Mouse (Mus musculus) hindbrain, embryonic 10.5 days (tissue): ENCODE measurements around the gene Mdm2. TPM values are rescaled to one million over a fixed set of nuclear protein-coding genes. Genes with fewer than 3 reads are reported as not detected.
"Not testable (repeated sequence)": the region's sequence is repeated elsewhere in the genome, so short reads cannot be mapped to it uniquely, and the experiment has no call there.

Experiments used
- DNase-seq: peaks from one replicate; pipeline ENCODE4 v3.0.0-alpha.2; 2017; ENCODE audit warnings: low spot score
- H3K27ac ChIP-seq: fragments of 300-500 bp; sonication (generic); 2 replicates; pipeline ENCODE4 v1.5.1; 2016; ENCODE audit warnings: mild to moderate bottlenecking, moderate library complexity
- H3K27me3 ChIP-seq: fragments of 300-500 bp; sonication (generic); 2 replicates; pipeline ENCODE4 v1.6.1; 2016; ENCODE audit warnings: mild to moderate bottlenecking; ENCODE audit not compliant: poor library complexity, insufficient read depth, severe bottlenecking
- H3K36me3 ChIP-seq: fragments of 300-500 bp; sonication (generic); 2 replicates; pipeline ENCODE4 v1.6.1; 2016; ENCODE audit warnings: mild to moderate bottlenecking, moderate library complexity
- H3K4me1 ChIP-seq: fragments of 300-500 bp; sonication (generic); replicated peaks from 2 replicates; pipeline ENCODE4 v1.6.1; 2016; ENCODE audit warnings: mild to moderate bottlenecking
- H3K4me3 ChIP-seq: fragments of 300-500 bp; sonication (generic); 2 replicates; pipeline ENCODE4 v1.5.1; 2016; ENCODE audit warnings: mild to moderate bottlenecking, moderate library complexity
- H3K9me3 ChIP-seq: fragments of 300-500 bp; sonication (generic); 2 replicates; pipeline ENCODE4 v1.6.1; 2016; ENCODE audit warnings: mild to moderate bottlenecking, moderate library complexity
- WGBS: fragments of 180-500 bp; shearing (Covaris S2); methylation state at CpG from one replicate; pipeline ENCODE4 v1.1.7; 2016; 5-methylcytosine and 5-hydroxymethylcytosine counted together
- polyA plus RNA-seq: library from polyadenylated mRNA; unstranded; fragments of >200 nt; fragmentation: Nextera tagmentation; extraction: Ambion mirVana; gene quantifications from 2 replicates; pipeline ENCODE4 v1.2.1, GENCODE M21; 2016

Gene Mdm2
- polyA plus RNA-seq, 1 experiment from 2014 or later = 67.5 TPM

- H3K4me3 ChIP-seq = no peak overlapping the region
- 90% methylated on average over 9 of the region's 9 CpGs for WGBS
- DNase-seq = no peak
- H3K27me3 ChIP-seq = no peaks in the 10 kb centered on the region
- H3K36me3 ChIP-seq = peaks cover 21% of the 10 kb centered on the region
- H3K4me1 ChIP-seq = peaks cover 26% of the 10 kb centered on the region
- no peaks in the 10 kb centered on the region for H3K9me3 ChIP-seq
- no peak overlapping the region for H3K27ac ChIP-seq
Measured at GRCm38 (mm10) chr10:117712191-117712754, 1.7 kb upstream of the Mdm2 start.

GRCm38 (mm10) chr10:117711408-117711807, 850 bp upstream of the Mdm2 start:
- H3K4me3 ChIP-seq = peak overlapping the region; percentile 80
- no peaks in the 10 kb centered on the region for H3K27me3 ChIP-seq
- H3K9me3 ChIP-seq = no peaks in the 10 kb centered on the region
- no peak for DNase-seq
- H3K36me3 ChIP-seq = peaks cover 30% of the 10 kb centered on the region
- H3K27ac ChIP-seq = peak overlapping the region; percentile 97; the same call in 1 of the 2 replicates
- WGBS = 69% methylated on average over 5 of the region's 5 CpGs
- H3K4me1 ChIP-seq = peaks cover 21% of the 10 kb centered on the region

- Histone ChIP-seq H3K27me3 (no peaks in the 10 kb centered on the region), H3K27ac (peak overlapping the region; percentile 97), H3K4me1 (peaks cover 17% of the 10 kb centered on the region), H3K4me3 (peak overlapping the region; percentile 80), H3K9me3 (no peaks in the 10 kb centered on the region), H3K36me3 (peaks cover 43% of the 10 kb centered on the region)
- WGBS = under 1% methylated on average over 67 of the region's 71 CpGs
- peak; percentile 88 for DNase-seq
Measured at GRCm38 (mm10) chr10:117709930-117710603, 491 bp downstream of the Mdm2 start.

- no peaks in the 10 kb centered on the region for H3K27me3 ChIP-seq
- H3K36me3 ChIP-seq = peaks cover 50% of the 10 kb centered on the region
- no peaks in the 10 kb centered on the region for H3K9me3 ChIP-seq
- no peak for DNase-seq
- H3K27ac ChIP-seq = peak overlapping the region; percentile 97
- peak overlapping the region; percentile 80 for H3K4me3 ChIP-seq
- 63% methylated on average over 12 of the region's 12 CpGs for WGBS
- peaks cover 17% of the 10 kb centered on the region for H3K4me1 ChIP-seq
Measured at GRCm38 (mm10) chr10:117709326-117709830, 1.2 kb downstream of the Mdm2 start.

GRCm38 (mm10) chr10:117708856-117709255, 1.7 kb downstream of the Mdm2 start:
- Histone ChIP-seq H3K4me3 (peak overlapping the region; percentile 80), H3K36me3 (peaks cover 55% of the 10 kb centered on the region)
- 88% methylated on average over 9 of the region's 9 CpGs for WGBS

GRCm38 (mm10) chr10:117708376-117708775, 2.2 kb downstream of the Mdm2 start:
- H3K9me3 ChIP-seq = no peaks in the 10 kb centered on the region
- DNase-seq = no peak
- peaks cover 60% of the 10 kb centered on the region for H3K36me3 ChIP-seq
- no peaks in the 10 kb centered on the region for H3K27me3 ChIP-seq
- WGBS = 95% methylated on average over 2 of the region's 2 CpGs
- H3K4me1 ChIP-seq = peaks cover 17% of the 10 kb centered on the region
- no peak overlapping the region for H3K27ac ChIP-seq
- H3K4me3 ChIP-seq = no peak overlapping the region

More at GRCm38 (mm10) chr10:117708856-117709255, 1.7 kb downstream of the Mdm2 start:
- Histone ChIP-seq H3K4me1 (peaks cover 17% of the 10 kb centered on the region), H3K9me3 (no peaks in the 10 kb centered on the region), H3K27me3 (no peaks in the 10 kb centered on the region), H3K27ac (no peak overlapping the region)
- no peak for DNase-seq

- WGBS = 95% methylated on average over 2 of the region's 2 CpGs
- no peaks in the 10 kb centered on the region for H3K27me3 ChIP-seq
- H3K36me3 ChIP-seq = peaks cover 71% of the 10 kb centered on the region
- peaks cover 17% of the 10 kb centered on the region for H3K4me1 ChIP-seq
- H3K9me3 ChIP-seq = no peaks in the 10 kb centered on the region
- no peak overlapping the region for H3K4me3 ChIP-seq
- H3K27ac ChIP-seq = no peak overlapping the region
- no peak for DNase-seq
Measured at GRCm38 (mm10) chr10:117707114-117707838, 3.3 kb downstream of the Mdm2 start.

- Histone ChIP-seq H3K27ac (no peak overlapping the region), H3K36me3 (peaks cover 79% of the 10 kb centered on the region), H3K4me1 (peaks cover 14% of the 10 kb centered on the region), H3K9me3 (no peaks in the 10 kb centered on the region), H3K4me3 (no peak overlapping the region), H3K27me3 (no peaks in the 10 kb centered on the region)
- DNase-seq = no peak
- WGBS = 92% methylated on average over 6 of the region's 6 CpGs
Measured at GRCm38 (mm10) chr10:117706440-117706839, 4.1 kb downstream of the Mdm2 start.

- DNase-seq = no peak
- Histone ChIP-seq H3K4me3 (no peak overlapping the region), H3K36me3 (peaks cover 86% of the 10 kb centered on the region)
Measured at GRCm38 (mm10) chr10:117705806-117706205, 4.8 kb downstream of the Mdm2 start.

GRCm38 (mm10) chr10:117704964-117705335, 5.6 kb downstream of the Mdm2 start:
- DNase-seq = no peak
- Histone ChIP-seq H3K36me3 (peaks cover 94% of the 10 kb centered on the region), H3K27ac (no peak overlapping the region), H3K27me3 (no peaks in the 10 kb centered on the region), H3K4me3 (no peak overlapping the region), H3K9me3 (no peaks in the 10 kb centered on the region), H3K4me1 (peaks cover 10% of the 10 kb centered on the region)
- WGBS = 98% methylated on average over 6 of the region's 6 CpGs

More at GRCm38 (mm10) chr10:117705806-117706205, 4.8 kb downstream of the Mdm2 start:
- Histone ChIP-seq H3K9me3 (no peaks in the 10 kb centered on the region), H3K27me3 (no peaks in the 10 kb centered on the region), H3K4me1 (peaks cover 10% of the 10 kb centered on the region), H3K27ac (no peak overlapping the region)

GRCm38 (mm10) chr10:117704314-117704963, 6.1 kb downstream of the Mdm2 start:
- H3K27ac ChIP-seq, H3K27me3 ChIP-seq, H3K4me1 ChIP-seq, H3K9me3 ChIP-seq, DNase-seq, H3K4me3 ChIP-seq: not testable (repeated sequence)
- peaks cover 99% of the 10 kb centered on the region for H3K36me3 ChIP-seq
- 98% methylated on average over 6 of the region's 6 CpGs for WGBS

GRCm38 (mm10) chr10:117703506-117703905, 7.1 kb downstream of the Mdm2 start:
- DNase-seq = no peak
- H3K9me3 ChIP-seq = no peaks in the 10 kb centered on the region
- WGBS = 95% methylated on average over 3 of the region's 3 CpGs
- no peak overlapping the region for H3K4me3 ChIP-seq
- H3K4me1 ChIP-seq = no peaks in the 10 kb centered on the region; the same call in 1 of the 2 replicates
- H3K27ac ChIP-seq = no peak overlapping the region
- peaks cover 100% of the 10 kb centered on the region for H3K36me3 ChIP-seq
- H3K27me3 ChIP-seq = no peaks in the 10 kb centered on the region
